Mouse (Mus musculus): ENCODE measurements around the gene Nxph2. TPM values are rescaled to one million over a fixed set of nuclear protein-coding genes. Genes with fewer than 3 reads are reported as not detected.
"Not testable (repeated sequence)": the region's sequence is repeated elsewhere in the genome, so short reads cannot be mapped to it uniquely, and the experiment has no call there.

The Nxph2 gene
- not detected in 2 replicates for polyA plus RNA-seq (2012; rRNA removed)

DNA sequence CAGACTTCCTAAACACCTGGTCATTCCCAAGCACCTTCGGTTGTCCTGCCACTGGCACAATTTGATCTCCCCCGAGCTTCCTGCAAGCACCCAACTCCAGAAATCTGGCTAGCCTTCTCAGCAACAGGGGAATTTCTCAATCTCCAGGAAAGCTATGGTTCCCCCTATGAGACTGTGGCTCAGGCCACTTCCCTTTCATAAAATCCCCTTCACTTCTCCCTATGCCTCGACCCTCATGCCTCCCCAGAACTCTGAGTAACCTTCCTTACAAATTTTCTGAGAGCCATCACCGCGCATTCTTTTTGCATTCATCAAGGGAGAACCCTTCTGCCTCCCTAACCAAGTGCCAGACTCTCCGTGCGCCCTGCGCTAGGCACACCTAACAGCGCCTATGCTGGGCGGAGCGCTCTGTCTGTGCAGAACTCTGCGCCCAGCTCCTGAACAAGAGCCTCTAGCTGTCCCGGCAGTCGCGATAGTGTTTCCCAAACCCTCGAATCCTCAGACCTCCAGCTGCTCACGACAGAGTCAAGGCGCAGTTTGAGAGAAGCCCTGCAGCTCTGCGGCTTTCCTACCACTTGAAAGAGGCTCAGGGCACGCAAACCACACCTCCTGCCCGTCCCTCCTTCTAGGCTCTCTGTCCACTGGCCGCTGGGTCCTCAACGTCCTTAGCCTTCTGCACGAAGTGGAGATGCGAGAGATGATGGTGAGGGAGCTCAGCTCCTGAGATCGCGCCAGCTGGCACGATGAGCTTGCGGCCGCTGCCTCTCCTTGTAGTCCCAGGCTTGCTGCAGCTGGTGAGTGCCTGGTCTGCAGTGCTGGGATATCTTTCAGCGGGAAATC, at the start of gene Nxph2:
Gene Nxph2, plus strand, starts transcription at position 501 of the 840 bp plus-strand sequence.
- TF ChIP-seq CTCF (IDR thresholded peaks at IDR 0.05; ENCODE audit: control insufficient read depth, insufficient read depth, insufficient replicate concordance, low read depth, low read length) (no peak), POLR2A (IDR thresholded peaks at IDR 0.05; ENCODE audit: control insufficient read depth, low read depth, low read length) (no peak)
- Histone ChIP-seq H3K27ac (ENCODE audit: control insufficient read depth, insufficient read depth, low read depth, low read length) (no peak within 1 kb of the TSS), H3K27me3 (ENCODE audit: control insufficient read depth, insufficient read depth, low read length) (no peaks in the 10 kb centered on the region)

DNA sequence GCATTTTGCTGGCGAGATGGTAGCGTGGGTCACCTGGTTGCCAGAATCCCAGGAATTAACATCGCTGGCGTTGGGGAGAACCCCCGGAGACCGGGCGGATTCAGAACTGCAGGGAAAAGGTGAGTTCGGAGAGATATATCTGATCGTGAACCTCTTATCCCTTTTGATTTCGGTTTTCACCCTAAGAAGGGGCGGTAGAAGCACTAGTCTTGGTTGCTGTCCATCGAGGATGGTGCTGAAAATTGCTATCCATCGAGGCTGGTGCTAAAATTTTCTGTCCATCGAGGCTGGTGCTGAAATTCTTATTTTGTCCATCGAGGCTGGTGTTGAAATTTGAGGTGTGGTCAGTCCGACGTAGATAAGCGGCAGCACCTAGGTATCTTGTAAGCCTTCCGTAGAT, 30.1 kb upstream of the Nxph2 start:
- H3K36me3 ChIP-seq (ENCODE audit: control insufficient read depth, insufficient read depth, low read length); H3K4me3 ChIP-seq (ENCODE audit: control insufficient read depth, low read depth, low read length); H3K4me1 ChIP-seq (ENCODE audit: control insufficient read depth, insufficient read depth, low read length); H3K27me3 ChIP-seq (ENCODE audit: control insufficient read depth, insufficient read depth, low read length): not testable (repeated sequence)
- 0 out of 2 replicates have a peak overlapping the region, but pooled peaks have one; percentile 8 for H3K27ac ChIP-seq (ENCODE audit: control insufficient read depth, insufficient read depth, low read depth, low read length)

More for the DNA sequence above, at the start of gene Nxph2:
- peaks cover 2% of the 10 kb centered on the region for H3K4me1 ChIP-seq (ENCODE audit: control insufficient read depth, insufficient read depth, low read length)
- peak within 1 kb of the TSS; percentile 8 for H3K4me3 ChIP-seq (ENCODE audit: control insufficient read depth, low read depth, low read length)
- no peaks in the 10 kb centered on the region for H3K36me3 ChIP-seq (ENCODE audit: control insufficient read depth, insufficient read depth, low read length)

DNA sequence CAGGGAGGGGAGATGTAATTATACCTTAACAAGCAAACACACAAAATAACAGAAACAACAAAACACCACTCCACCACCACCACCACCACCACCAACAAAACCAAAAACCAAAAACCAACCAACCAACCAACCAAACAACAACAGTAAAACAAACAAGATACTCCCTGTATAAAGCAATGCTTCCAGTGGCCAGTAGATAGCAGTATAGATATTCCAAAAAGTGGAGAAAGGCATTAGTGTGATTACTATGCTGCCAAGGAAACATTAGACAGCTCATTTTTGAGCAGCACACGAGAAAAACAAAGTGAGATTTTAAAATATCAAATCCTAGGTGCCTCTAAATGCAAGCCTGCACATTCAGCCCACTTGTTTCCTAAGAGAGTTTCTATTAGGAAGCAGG, 6.2 kb upstream of the Nxph2 start:
- Histone ChIP-seq H3K27me3 (ENCODE audit: control insufficient read depth, insufficient read depth, low read length) (no peaks in the 10 kb centered on the region), H3K4me3 (ENCODE audit: control insufficient read depth, low read depth, low read length) (no peak overlapping the region), H3K27ac (ENCODE audit: control insufficient read depth, insufficient read depth, low read depth, low read length) (no peak overlapping the region), H3K36me3 (ENCODE audit: control insufficient read depth, insufficient read depth, low read length) (no peaks in the 10 kb centered on the region), H3K4me1 (ENCODE audit: control insufficient read depth, insufficient read depth, low read length) (no peaks in the 10 kb centered on the region)
- TF ChIP-seq POLR2A (IDR thresholded peaks at IDR 0.05; ENCODE audit: control insufficient read depth, low read depth, low read length): no peak
- TF ChIP-seq CTCF (IDR thresholded peaks at IDR 0.05; ENCODE audit: control insufficient read depth, insufficient read depth, insufficient replicate concordance, low read depth, low read length): no peak

Other genes with a start within 250 kb of the Nxph2 start
- gene Mastl, start 165.2 kb upstream of the Nxph2 start, polyA plus RNA-seq (2012; rRNA removed): 2.5 TPM in 2 replicates
- 14.0 and 16.7 TPM in 2 replicates for gene Yme1l1, start 164.9 kb upstream of the Nxph2 start, polyA plus RNA-seq (2012; rRNA removed)
- 12.4 and 15.8 TPM in 2 replicates for gene 4931423N10Rik, start 113.8 kb upstream of the Nxph2 start, polyA plus RNA-seq (2012; rRNA removed)